Mouse (Mus musculus): ENCODE data around the gene Cilp2.

The Cilp2 gene

GRCm38 (mm10) chr8:69874155-69874554 lies 13.3 kb downstream of the Cilp2 start:
- peak; percentile 35 for DNase-seq (ENCODE audit: low read depth, low spot score)

GRCm38 (mm10) chr8:69870907-69871306 lies 16.6 kb downstream of the Cilp2 start:
- no peak for DNase-seq (ENCODE audit: low read depth, low spot score)

- DNase-seq (ENCODE audit: low read depth, low spot score) = no peak
Observed at GRCm38 (mm10) chr8:69870003-69870765, 17.3 kb downstream of the Cilp2 start.

- no peak for DNase-seq (ENCODE audit: low read depth, low spot score)
Observed at GRCm38 (mm10) chr8:69867696-69868326, 19.7 kb downstream of the Cilp2 start.

GRCm38 (mm10) chr8:69864180-69864579 lies 23.3 kb downstream of the Cilp2 start:
- no peak for DNase-seq (ENCODE audit: low read depth, low spot score)

GRCm38 (mm10) chr8:69863387-69864020 lies 24.0 kb downstream of the Cilp2 start:
- DNase-seq (ENCODE audit: low read depth, low spot score) = peak; percentile 23

- DNase-seq (ENCODE audit: low read depth, low spot score) = no peak
Observed at GRCm38 (mm10) chr8:69861251-69861650, 26.2 kb downstream of the Cilp2 start.

GRCm38 (mm10) chr8:69860807-69861206 lies 26.7 kb downstream of the Cilp2 start:
- no peak for DNase-seq (ENCODE audit: low read depth, low spot score)

- no peak for DNase-seq (ENCODE audit: low read depth, low spot score)
Observed at GRCm38 (mm10) chr8:69853869-69854268, 33.6 kb downstream of the Cilp2 start.

- no peak for DNase-seq (ENCODE audit: low read depth, low spot score)
Observed at GRCm38 (mm10) chr8:69850926-69851506, 36.5 kb downstream of the Cilp2 start.

- DNase-seq (ENCODE audit: low read depth, low spot score) = no peak
Observed at GRCm38 (mm10) chr8:69849899-69850298, 37.6 kb downstream of the Cilp2 start.

GRCm38 (mm10) chr8:69848951-69849350 lies 38.5 kb downstream of the Cilp2 start:
- DNase-seq (ENCODE audit: low read depth, low spot score) = no peak

- no peak for DNase-seq (ENCODE audit: low read depth, low spot score)
Observed at GRCm38 (mm10) chr8:69847167-69848065, 40.1 kb downstream of the Cilp2 start.

GRCm38 (mm10) chr8:69837057-69837682 lies 50.3 kb downstream of the Cilp2 start:
- no peak for DNase-seq (ENCODE audit: low read depth, low spot score)

GRCm38 (mm10) chr8:69832298-69832853 lies 55.1 kb downstream of the Cilp2 start, which contains the start of gene Pbx4:
Gene Pbx4, plus strand, starts transcription at chr8:69832491.
- peak; percentile 99 for DNase-seq (ENCODE audit: low read depth, low spot score)

Measured in telencephalon, adult 2 months (tissue).